Mouse (Mus musculus) myocyte (in vitro differentiated cells): ENCODE measurements around the gene Nr3c2. TPM values are rescaled to one million over a fixed set of nuclear protein-coding genes. Genes with fewer than 3 reads are reported as not detected.

Experiments
- H3K27me3 ChIP-seq: one replicate; pipeline ENCODE4 v1.6.1; 2011; ENCODE audit not compliant: control insufficient read depth, insufficient read depth, insufficient read length
- H3K36me3 ChIP-seq: one replicate; pipeline ENCODE4 v1.6.1; 2011; ENCODE audit not compliant: control insufficient read depth, insufficient read depth
- H3K4me2 ChIP-seq: one replicate; pipeline ENCODE4 v1.6.1; 2011; ENCODE audit warnings: low read depth, control low read depth
- H3K4me3 ChIP-seq: one replicate; pipeline ENCODE4 v1.5.1; 2011; ENCODE audit warnings: mild to moderate bottlenecking, control low read depth, moderate library complexity
- H3K79me2 ChIP-seq: one replicate; pipeline ENCODE4 v1.6.1; 2011; ENCODE audit not compliant: control insufficient read depth, insufficient read depth
- H3ac ChIP-seq: one replicate; pipeline ENCODE4 v1.6.1; 2011; ENCODE audit not compliant: control insufficient read depth, insufficient read length
- CEBPB ChIP-seq: IDR thresholded peaks from 2 replicates; pipeline ENCODE4 v1.6.1; 2011; ENCODE audit warnings: mild to moderate bottlenecking, moderate library complexity; ENCODE audit not compliant: poor library complexity, insufficient read depth, severe bottlenecking
- E2F4 ChIP-seq: IDR thresholded peaks from one replicate; pipeline ENCODE4 v1.6.1; 2011; ENCODE audit warnings: mild to moderate bottlenecking, control low read depth, moderate library complexity; ENCODE audit not compliant: insufficient read depth
- MAX ChIP-seq: IDR thresholded peaks from one replicate; pipeline ENCODE4 v1.6.1; 2011; ENCODE audit warnings: low read depth, mild to moderate bottlenecking, control low read depth
- MYOD1 ChIP-seq, 3 experiments: IDR thresholded peaks; one replicate each; pipeline ENCODE4 v1.6.1; 2011; ENCODE audit warnings: control low read depth in 2 of 3, low read depth in 2 of 3, mild to moderate bottlenecking in 2 of 3, moderate library complexity in 1 of 3; ENCODE audit not compliant: insufficient read length in 2 of 3, control insufficient read depth in 1 of 3
- MYOG ChIP-seq, 3 experiments: IDR thresholded peaks; one replicate each; pipeline ENCODE4 v1.6.1; 2011; ENCODE audit warnings: control low read depth in 2 of 3, low read depth in 2 of 3, mild to moderate bottlenecking in 2 of 3; ENCODE audit not compliant: insufficient read length in 2 of 3, control insufficient read depth in 1 of 3, insufficient read depth in 1 of 3
- POLR2A ChIP-seq: IDR thresholded peaks from one replicate; pipeline ENCODE4 v1.6.1; 2011; ENCODE audit warnings: low read depth, mild to moderate bottlenecking, control low read depth, moderate library complexity; ENCODE audit not compliant: insufficient read length
- POLR2AphosphoS2 ChIP-seq: IDR thresholded peaks from one replicate; pipeline ENCODE4 v1.6.1; 2011; ENCODE audit warnings: low read depth, control low read depth; ENCODE audit not compliant: insufficient read length
- REST ChIP-seq: IDR thresholded peaks from one replicate; pipeline ENCODE4 v1.6.1; 2011; ENCODE audit warnings: mild to moderate bottlenecking, control low read depth, moderate library complexity; ENCODE audit not compliant: insufficient read depth, insufficient read length
- SRF ChIP-seq: IDR thresholded peaks from one replicate; pipeline ENCODE4 v1.6.1; 2011; ENCODE audit warnings: low read depth; ENCODE audit not compliant: control insufficient read depth, insufficient read length
- TCF12 ChIP-seq: IDR thresholded peaks from one replicate; pipeline ENCODE4 v1.6.1; 2011; ENCODE audit warnings: mild to moderate bottlenecking, control low read depth; ENCODE audit not compliant: poor library complexity, insufficient read depth, severe bottlenecking
- TCF3 ChIP-seq: IDR thresholded peaks from one replicate; pipeline ENCODE4 v1.6.1; 2011; ENCODE audit warnings: low read depth, control low read depth; ENCODE audit not compliant: insufficient read length
- USF1 ChIP-seq: IDR thresholded peaks from one replicate; pipeline ENCODE4 v1.6.1; 2011; ENCODE audit warnings: low read depth, mild to moderate bottlenecking, control low read depth, moderate library complexity
- polyA plus RNA-seq: library from polyadenylated mRNA; unstranded; fragments of >200 nt; fragmentation: generic; extraction: Trizol; gene quantifications from one replicate; pipeline ENCODE4 v1.2.1, GENCODE M21; 2012; ENCODE audit warnings: missing spikeins

The Nr3c2 gene
- polyA plus RNA-seq, 1 experiment = 0.11 TPM

DNA sequence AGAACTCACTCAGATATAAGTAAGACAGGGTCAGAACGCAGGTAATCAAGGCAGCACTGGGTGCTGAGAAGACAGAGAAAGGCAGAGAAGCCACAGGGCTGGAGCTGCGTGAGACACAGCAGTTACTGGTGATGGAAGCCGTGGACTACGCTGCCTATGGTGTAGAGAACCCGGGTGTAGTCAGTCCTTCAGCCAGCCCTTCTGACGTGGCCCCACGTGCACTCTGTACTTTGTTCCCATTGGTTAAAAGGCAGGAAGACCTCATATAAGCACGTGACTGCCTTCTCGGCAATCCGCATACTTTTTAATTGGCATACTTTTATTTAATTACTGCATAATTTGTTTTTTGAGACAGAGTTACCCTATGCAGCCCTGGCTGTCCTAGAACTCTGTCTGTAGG lies 198.9 kb downstream of the Nr3c2 start:
- Histone ChIP-seq H3K4me3 (no peak overlapping the region), H3K4me2 (no peak overlapping the region), H3K36me3 (no peaks in the 10 kb centered on the region), H3K27me3 (no peaks in the 10 kb centered on the region), H3ac (no peak overlapping the region), H3K79me2 (no peaks in the 10 kb centered on the region)
- TF ChIP-seq MAX (no peak), TCF12 (no peak), POLR2AphosphoS2 (no peak)

DNA sequence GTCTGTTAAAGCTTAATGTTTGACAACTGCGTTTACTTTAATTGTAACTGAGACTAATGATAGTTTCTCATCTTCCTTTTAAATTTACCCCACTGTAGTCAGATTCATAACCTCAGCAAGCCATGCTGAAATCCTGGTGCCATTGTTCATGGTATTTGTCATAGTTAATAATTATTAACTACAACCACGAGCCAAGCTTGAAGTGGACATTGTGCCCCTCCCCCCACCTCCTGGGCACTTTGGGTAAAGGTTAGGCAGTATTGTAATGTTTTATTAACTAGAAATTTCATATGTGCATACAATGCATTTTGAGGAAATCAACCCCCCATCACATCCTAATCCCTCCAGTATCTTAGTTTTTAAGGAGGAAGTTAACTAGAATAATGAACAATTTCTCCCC lies 201.1 kb downstream of the Nr3c2 start:
- no peak overlapping the region for H3K4me3 ChIP-seq
- H3K27me3 ChIP-seq = no peaks in the 10 kb centered on the region
- no peak for TF ChIP-seq USF1
- TF ChIP-seq E2F4 = no peak
- no peak for TF ChIP-seq POLR2A
- TF ChIP-seq MYOG (IDR thresholded peaks at IDR 0.05; ENCODE audit: control insufficient read depth in 1 of 3, insufficient read depth in 1 of 3, insufficient read length in 2 of 3, low read depth in 2 of 3) = no peak
- no peak for TF ChIP-seq REST
- no peak for TF ChIP-seq POLR2AphosphoS2
- TF ChIP-seq MAX = no peak
- TF ChIP-seq MYOD1 (IDR thresholded peaks at IDR 0.05; ENCODE audit: control insufficient read depth in 1 of 3, insufficient read length in 2 of 3, low read depth in 2 of 3) = no peak
- no peak for TF ChIP-seq CEBPB
- no peak for TF ChIP-seq SRF
- no peak for TF ChIP-seq TCF12
- no peak for TF ChIP-seq TCF3
- no peak overlapping the region for H3K4me2 ChIP-seq
- H3K79me2 ChIP-seq = no peaks in the 10 kb centered on the region
- H3ac ChIP-seq = no peak overlapping the region
- no peaks in the 10 kb centered on the region for H3K36me3 ChIP-seq

GRCm38 (mm10) chr8:77102879-77103278 lies 203.6 kb downstream of the Nr3c2 start:
- H3ac ChIP-seq = no peak overlapping the region

DNA sequence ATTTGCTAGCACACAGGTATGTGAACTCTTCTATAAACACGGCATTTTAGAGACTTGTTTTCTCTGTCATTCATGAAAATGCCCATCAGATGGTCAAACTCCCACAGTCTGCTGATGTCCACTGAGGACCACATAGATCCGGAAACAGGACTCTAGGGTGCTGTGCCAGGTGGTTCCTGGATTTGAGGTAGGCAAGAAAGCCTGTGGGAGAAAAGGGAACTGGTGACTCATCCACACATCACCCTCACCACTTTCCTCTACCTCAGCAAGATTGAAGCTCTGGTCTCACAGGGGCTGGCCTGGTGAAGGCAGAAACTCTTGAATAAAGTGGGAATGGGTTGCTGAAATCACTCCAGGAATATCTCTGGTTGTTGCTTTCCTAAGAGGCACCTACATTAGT lies 213.5 kb downstream of the Nr3c2 start:
- Histone ChIP-seq H3K36me3 (no peaks in the 10 kb centered on the region), H3K4me2 (no peak overlapping the region), H3K79me2 (no peaks in the 10 kb centered on the region), H3ac (no peak overlapping the region), H3K4me3 (no peak overlapping the region), H3K27me3 (no peaks in the 10 kb centered on the region)
- TF ChIP-seq SRF = no peak
- TF ChIP-seq REST = no peak
- no peak for TF ChIP-seq USF1
- TF ChIP-seq POLR2A = no peak
- TF ChIP-seq TCF12 = no peak
- no peak for TF ChIP-seq MYOD1 (IDR thresholded peaks at IDR 0.05; ENCODE audit: control insufficient read depth in 1 of 3, insufficient read length in 2 of 3, low read depth in 2 of 3)
- no peak for TF ChIP-seq MYOG (IDR thresholded peaks at IDR 0.05; ENCODE audit: control insufficient read depth in 1 of 3, insufficient read depth in 1 of 3, insufficient read length in 2 of 3, low read depth in 2 of 3)
- TF ChIP-seq E2F4 = no peak
- TF ChIP-seq POLR2AphosphoS2 = no peak
- no peak for TF ChIP-seq CEBPB
- TF ChIP-seq MAX = no peak
- TF ChIP-seq TCF3 = no peak

More at GRCm38 (mm10) chr8:77102879-77103278, 203.6 kb downstream of the Nr3c2 start:
- H3K4me3 ChIP-seq = no peak overlapping the region
- H3K27me3 ChIP-seq = no peaks in the 10 kb centered on the region
- TF ChIP-seq MYOG (IDR thresholded peaks at IDR 0.05; ENCODE audit: control insufficient read depth in 1 of 3, insufficient read depth in 1 of 3, insufficient read length in 2 of 3, low read depth in 2 of 3) (no peak), POLR2AphosphoS2 (no peak), CEBPB (no peak), REST (no peak), SRF (no peak), TCF12 (no peak), E2F4 (no peak), TCF3 (no peak), MYOD1 (IDR thresholded peaks at IDR 0.05; ENCODE audit: control insufficient read depth in 1 of 3, insufficient read length in 2 of 3, low read depth in 2 of 3) (no peak), POLR2A (no peak), MAX (no peak), USF1 (no peak)
- H3K4me2 ChIP-seq = no peak overlapping the region
- H3K79me2 ChIP-seq = no peaks in the 10 kb centered on the region
- no peaks in the 10 kb centered on the region for H3K36me3 ChIP-seq

DNA sequence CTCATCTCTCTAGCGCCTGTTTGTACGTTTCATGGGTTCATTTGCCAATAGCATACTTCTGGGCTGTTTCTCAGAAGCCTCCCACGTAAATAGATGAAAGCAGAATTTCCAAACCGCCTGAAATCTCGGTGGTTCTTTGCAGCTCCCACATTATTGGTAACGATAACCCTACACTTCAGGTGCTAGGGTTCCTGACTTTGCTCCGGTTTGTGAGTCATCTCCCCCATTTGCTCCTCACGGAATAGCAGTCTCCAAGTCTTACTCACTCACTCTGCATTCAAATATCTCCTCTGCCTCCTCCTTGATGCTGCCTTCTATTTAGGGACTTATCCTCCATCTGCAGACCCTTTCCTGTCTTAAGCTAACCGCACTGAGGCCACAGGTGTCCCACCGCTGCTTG lies 215.5 kb downstream of the Nr3c2 start:
- Histone ChIP-seq H3K4me2 (no peak overlapping the region), H3K36me3 (no peaks in the 10 kb centered on the region), H3K27me3 (no peaks in the 10 kb centered on the region), H3ac (no peak overlapping the region), H3K4me3 (no peak overlapping the region), H3K79me2 (no peaks in the 10 kb centered on the region)
- TF ChIP-seq TCF3 (no peak), CEBPB (no peak), SRF (no peak), REST (no peak), TCF12 (no peak), POLR2AphosphoS2 (no peak), POLR2A (no peak), MYOG (IDR thresholded peaks at IDR 0.05; ENCODE audit: control insufficient read depth in 1 of 3, insufficient read depth in 1 of 3, insufficient read length in 2 of 3, low read depth in 2 of 3) (no peak), E2F4 (no peak), MYOD1 (IDR thresholded peaks at IDR 0.05; ENCODE audit: control insufficient read depth in 1 of 3, insufficient read length in 2 of 3, low read depth in 2 of 3) (no peak), MAX (no peak), USF1 (no peak)
